ENCODE assay signal across 8 mouse cellular contexts in genomic region chr4:32656146-32656904, GRCm38 (mm10). TPM values are rescaled to one million over a fixed set of nuclear protein-coding genes. Genes with fewer than 3 reads are reported as not detected.
DNase-seq lines count a peak whose midpoint lies in the region; ATAC-seq and TF ChIP-seq lines count a peak whose summit lies in the region.

No protein-coding gene starts in this region.

- peak overlapping the region; percentile 85 for H3K27ac ChIP-seq in kidney, postnatal 0 days
- H3K27ac ChIP-seq in embryonic facial prominence, embryonic 14.5 days (replicated peaks; ENCODE audit: low read depth, low read length) = peak overlapping the region; percentile 84
- H3K27ac ChIP-seq in intestine, embryonic 14.5 days (ENCODE audit: low read depth) = peak overlapping the region; percentile 49
- no peak overlapping the region for H3K27ac ChIP-seq in neural tube, embryonic 12.5 days

- TF ChIP-seq CTCF in kidney, postnatal 0 days (IDR thresholded peaks at IDR 0.05; ENCODE audit: low read depth) = no peak
- TF ChIP-seq CTCF in G1E (IDR thresholded peaks at IDR 0.05; ENCODE audit: low read depth, low read length) = no peak

- peak; percentile 24 for DNase-seq in kidney, postnatal 0 days (ENCODE audit: low spot score)
- DNase-seq in kidney, adult 11 months = no peak
- no peak for DNase-seq in G1E (ENCODE audit: low spot score)
- DNase-seq in embryonic facial prominence, embryonic 14.5 days (ENCODE audit: low spot score) = no peak
- DNase-seq in intestine, embryonic 14.5 days (ENCODE audit: low spot score) = no peak
- DNase-seq in ovary, adult 18-20 months (ENCODE audit: low spot score) = no peak
- DNase-seq in left cerebral cortex, adult 8-10 months (ENCODE audit: low spot score in 2 of 2) = no peak

- peak overlapping the region; percentile 53 for H3K9ac ChIP-seq in kidney, postnatal 0 days (ENCODE audit: low read depth, low read length)
- H3K9ac ChIP-seq in embryonic facial prominence, embryonic 14.5 days (ENCODE audit: low read depth, low read length) = peak overlapping the region; percentile 76
- H3K9ac ChIP-seq in intestine, embryonic 14.5 days (ENCODE audit: low read length) = peak overlapping the region; percentile 66
- 0 out of 2 replicates have a peak overlapping the region, but pooled peaks have one; percentile 41 for H3K9ac ChIP-seq in neural tube, embryonic 12.5 days

- no peaks in the 10 kb centered on the region for H3K27me3 ChIP-seq in kidney, postnatal 0 days (ENCODE audit: insufficient read depth, low read length)
- no peaks in the 10 kb centered on the region for H3K27me3 ChIP-seq in G1E (ENCODE audit: insufficient read depth, low read length)
- no peaks in the 10 kb centered on the region for H3K27me3 ChIP-seq in embryonic facial prominence, embryonic 14.5 days (replicated peaks; ENCODE audit: control insufficient read depth, insufficient read depth, low read length)
- H3K27me3 ChIP-seq in intestine, embryonic 14.5 days (replicated peaks; ENCODE audit: control insufficient read depth, insufficient read depth, low read length) = no peaks in the 10 kb centered on the region
- no peaks in the 10 kb centered on the region for H3K27me3 ChIP-seq in neural tube, embryonic 12.5 days (replicated peaks)

- H3K4me1 ChIP-seq in kidney, postnatal 0 days (replicated peaks; ENCODE audit: insufficient read depth, low read length) = no peaks in the 10 kb centered on the region
- H3K4me1 ChIP-seq in G1E (ENCODE audit: insufficient read depth, low read depth, low read length) = peaks cover 36% of the 10 kb centered on the region
- peaks cover 3% of the 10 kb centered on the region; the same call in 1 of the 2 replicates for H3K4me1 ChIP-seq in embryonic facial prominence, embryonic 14.5 days (ENCODE audit: control insufficient read depth, insufficient read depth, low read length)
- peaks cover 8% of the 10 kb centered on the region for H3K4me1 ChIP-seq in intestine, embryonic 14.5 days (replicated peaks; ENCODE audit: control insufficient read depth, insufficient read depth, low read length)
- H3K4me1 ChIP-seq in neural tube, embryonic 12.5 days = peaks cover 8% of the 10 kb centered on the region; the same call in 1 of the 2 replicates

- H3K36me3 ChIP-seq in kidney, postnatal 0 days (ENCODE audit: insufficient read depth, low read length) = 0 out of 2 replicates have a peak, but pooled peaks cover 3% of the 10 kb centered on the region
- peaks cover 56% of the 10 kb centered on the region for H3K36me3 ChIP-seq in G1E (replicated peaks)
- H3K36me3 ChIP-seq in embryonic facial prominence, embryonic 14.5 days (ENCODE audit: control insufficient read depth, insufficient read depth, low read length) = peaks cover 10% of the 10 kb centered on the region; the same call in 1 of the 2 replicates
- peaks cover 15% of the 10 kb centered on the region for H3K36me3 ChIP-seq in intestine, embryonic 14.5 days (ENCODE audit: control insufficient read depth, insufficient read depth, low read length)
- peaks cover 4% of the 10 kb centered on the region; the same call in 1 of the 2 replicates for H3K36me3 ChIP-seq in neural tube, embryonic 12.5 days

- peak; percentile 61 for ATAC-seq in kidney, postnatal 0 days (replicated peaks; ENCODE audit: low FRiP score, low read depth)
- no peak for ATAC-seq in G1E (ENCODE audit: extremely low read depth, insufficient number of reproducible peaks, low FRiP score, poor library complexity, severe bottlenecking)
- ATAC-seq in embryonic facial prominence, embryonic 14.5 days (ENCODE audit: low read depth) = 0 out of 2 replicates have a peak, but pooled peaks have one; percentile 16
- 0 out of 2 replicates have a peak, but pooled peaks have one; percentile 3 for ATAC-seq in intestine, embryonic 14.5 days (replicated peaks; ENCODE audit: low FRiP score, low TSS enrichment, low read depth)
- ATAC-seq in neural tube, embryonic 12.5 days (ENCODE audit: low FRiP score, low read depth) = peak; percentile 53

- 61% methylated on average over 11 of the region's 11 CpGs for WGBS in kidney, postnatal 0 days
- WGBS in embryonic facial prominence, embryonic 14.5 days = 56% methylated on average over 11 of the region's 11 CpGs
- WGBS in intestine, embryonic 14.5 days = 54% methylated on average over 11 of the region's 11 CpGs
- 51% methylated on average over 11 of the region's 11 CpGs for WGBS in neural tube, embryonic 12.5 days

- H3K9me3 ChIP-seq in kidney, postnatal 0 days (replicated peaks; ENCODE audit: low read length) = no peaks in the 10 kb centered on the region
- H3K9me3 ChIP-seq in G1E (replicated peaks) = no peaks in the 10 kb centered on the region
- no peaks in the 10 kb centered on the region for H3K9me3 ChIP-seq in embryonic facial prominence, embryonic 14.5 days (ENCODE audit: control insufficient read depth, low read length)
- no peaks in the 10 kb centered on the region for H3K9me3 ChIP-seq in intestine, embryonic 14.5 days (ENCODE audit: control insufficient read depth, low read length)
- H3K9me3 ChIP-seq in neural tube, embryonic 12.5 days = no peaks in the 10 kb centered on the region

- peak overlapping the region; percentile 97 for H3K4me3 ChIP-seq in kidney, postnatal 0 days (replicated peaks; ENCODE audit: low read depth, low read length)
- H3K4me3 ChIP-seq in G1E (ENCODE audit: low read depth, low read length) = peak overlapping the region; percentile 87
- peak overlapping the region; percentile 95 for H3K4me3 ChIP-seq in embryonic facial prominence, embryonic 14.5 days (ENCODE audit: low read depth, low read length)
- peak overlapping the region; percentile 71 for H3K4me3 ChIP-seq in intestine, embryonic 14.5 days (ENCODE audit: low read depth, low read length)
- peak overlapping the region; percentile 94 for H3K4me3 ChIP-seq in neural tube, embryonic 12.5 days

- H3K4me2 ChIP-seq in kidney, postnatal 0 days (ENCODE audit: low read length) = peak overlapping the region; percentile 60
- H3K4me2 ChIP-seq in embryonic facial prominence, embryonic 14.5 days (ENCODE audit: low read depth, low read length) = peak overlapping the region; percentile 69
- H3K4me2 ChIP-seq in intestine, embryonic 14.5 days (ENCODE audit: low read length) = peak overlapping the region; percentile 72
- peak overlapping the region; percentile 82 for H3K4me2 ChIP-seq in neural tube, embryonic 12.5 days (replicated peaks)

RNA-seq across cellular contexts. Expression of gene Mdn1, which starts 0.6 kb away (rescaled TPM):
- polyA plus RNA-seq in kidney, postnatal 0 days (2015; fragmentation: Nextera tagmentation; extraction: Ambion mirVana) = 7.0 and 7.4 TPM in 2 replicates
- total RNA-seq in G1E (2014; fragmentation: Nextera tagmentation) = 52.3 and 58.8 TPM in 2 replicates
- total RNA-seq in G1E (2017) = 34.1 TPM in 2 replicates
- polyA plus RNA-seq in G1E (2012) = 2.7 and 4.2 TPM in 2 replicates
- polyA plus RNA-seq in embryonic facial prominence, embryonic 14.5 days (2014; fragmentation: Nextera tagmentation; extraction: Ambion mirVana) = 13.8 and 15.2 TPM in 2 replicates
- polyA plus RNA-seq in intestine, embryonic 14.5 days (2014; fragmentation: Nextera tagmentation; extraction: Ambion mirVana) = 19.4 and 23.4 TPM in 2 replicates
- polyA plus RNA-seq in neural tube, embryonic 12.5 days (2016; fragmentation: Nextera tagmentation; extraction: Ambion mirVana) = 15.1 and 15.6 TPM in 2 replicates
- 10 to 100 TPM; 24.0 to 32.3 (median 28.6) TPM for total RNA-seq in left cerebral cortex, adult 8-10 months (2022)

RNA-seq across cellular contexts. Expression of gene Casp8ap2, which starts 41.1 kb away (rescaled TPM):
- polyA plus RNA-seq in kidney, postnatal 0 days (2015; fragmentation: Nextera tagmentation; extraction: Ambion mirVana) = 35.3 and 38.7 TPM in 2 replicates
- total RNA-seq in G1E (2014; fragmentation: Nextera tagmentation) (80.1 and 80.7 TPM in 2 replicates), G1E (2017) (63.4 and 88.9 TPM in 2 replicates)
- polyA plus RNA-seq in G1E (2012) = 6.3 and 11.8 TPM in 2 replicates
- 49.3 and 56.1 TPM in 2 replicates for polyA plus RNA-seq in embryonic facial prominence, embryonic 14.5 days (2014; fragmentation: Nextera tagmentation; extraction: Ambion mirVana)
- 49.4 and 49.5 TPM in 2 replicates for polyA plus RNA-seq in intestine, embryonic 14.5 days (2014; fragmentation: Nextera tagmentation; extraction: Ambion mirVana)
- 45.4 and 52.3 TPM in 2 replicates for polyA plus RNA-seq in neural tube, embryonic 12.5 days (2016; fragmentation: Nextera tagmentation; extraction: Ambion mirVana)
- total RNA-seq in left cerebral cortex, adult 8-10 months (2022) = 10 to 100 TPM in 2 of 4 experiments, 1 to 10 TPM in 2; 9.6 to 11.3 (median 10.1) TPM

RNA-seq across cellular contexts. Expression of gene Gja10, which starts 53.8 kb away (rescaled TPM):
- not detected in 2 replicates for polyA plus RNA-seq in kidney, postnatal 0 days (2015; fragmentation: Nextera tagmentation; extraction: Ambion mirVana)
- not detected in 2 replicates for total RNA-seq in G1E (2014; fragmentation: Nextera tagmentation)
- not detected in 2 replicates for total RNA-seq in G1E (2017)
- polyA plus RNA-seq in G1E (2012) = not detected in 2 replicates
- polyA plus RNA-seq in embryonic facial prominence, embryonic 14.5 days (2014; fragmentation: Nextera tagmentation; extraction: Ambion mirVana) = not detected in 2 replicates
- 0.09 TPM in 1 of 2 replicates, not detected in the other for polyA plus RNA-seq in intestine, embryonic 14.5 days (2014; fragmentation: Nextera tagmentation; extraction: Ambion mirVana)
- polyA plus RNA-seq in neural tube, embryonic 12.5 days (2016; fragmentation: Nextera tagmentation; extraction: Ambion mirVana) = 0.14 TPM in 2 replicates
- total RNA-seq in left cerebral cortex, adult 8-10 months (2022) = not detected
